Mouse (Mus musculus): ENCODE data around the gene Abtb2.

DNA sequence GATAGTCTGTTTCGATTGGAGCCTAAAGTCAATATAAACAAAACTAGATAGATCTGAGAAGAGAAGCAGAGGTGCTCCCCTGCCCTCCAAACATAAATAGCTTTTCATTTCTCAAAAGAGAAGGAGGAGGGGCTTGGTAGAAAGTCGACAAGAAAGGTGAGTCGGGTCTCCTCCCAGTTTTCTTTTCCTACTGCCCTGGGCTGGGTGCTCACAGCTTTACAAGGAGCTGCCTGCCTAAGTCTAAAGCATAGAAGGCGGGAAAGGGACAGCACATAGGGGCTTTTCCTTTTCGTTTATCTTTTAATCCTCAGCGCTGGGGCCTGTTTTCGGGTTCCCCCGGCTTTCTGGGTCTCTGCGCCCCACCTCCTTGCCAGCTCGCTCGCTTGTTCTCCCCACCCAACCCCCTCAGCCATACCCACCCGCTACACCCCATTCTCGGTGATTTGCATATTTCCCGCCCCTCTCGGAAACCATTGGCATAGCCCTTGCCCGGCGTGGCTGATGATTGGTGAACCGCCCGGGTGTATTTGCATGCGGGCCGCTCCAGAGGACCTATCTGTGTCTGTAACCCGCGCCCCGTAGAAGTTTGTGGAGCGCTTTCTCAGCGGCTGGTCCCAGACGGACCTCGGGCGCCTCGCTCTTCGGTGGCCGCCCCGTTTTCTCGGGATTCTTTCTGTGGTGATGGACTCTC lies at the start of gene Abtb2:
- TF ChIP-seq CTCF (IDR thresholded peaks at IDR 0.05; ENCODE audit: low read depth, low read length) (no peak), POLR2A (IDR thresholded peaks at IDR 0.05; ENCODE audit: extremely low read depth, insufficient read depth, low read length) (peak; percentile 94)

All from liver, adult 2 months (tissue).